Mouse (Mus musculus): ENCODE results near the gene Kmt5c. TPM values are rescaled to one million over a fixed set of nuclear protein-coding genes. Genes with fewer than 3 reads are reported as not detected.

The Kmt5c gene
- polyA plus RNA-seq, 2 experiments, result 37.8 to 78.7 TPM

DNA sequence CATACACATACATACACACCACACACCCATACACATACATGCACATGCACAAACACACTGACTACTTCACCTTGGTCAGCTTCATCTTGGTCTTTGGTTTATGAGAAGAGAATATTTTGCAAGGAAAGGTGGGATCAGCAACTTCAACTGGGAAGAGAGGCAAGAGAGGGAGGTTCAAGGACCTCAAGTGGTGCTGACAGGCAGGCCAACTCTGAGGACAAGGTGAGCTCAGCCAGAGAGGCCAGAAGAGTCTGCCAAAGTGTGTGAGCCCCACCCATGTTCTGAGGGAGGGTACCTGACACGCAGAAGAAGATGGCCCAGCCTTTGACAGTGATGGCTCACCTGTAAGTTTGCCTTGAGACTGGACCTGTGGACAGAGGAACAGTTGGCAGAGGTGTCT is 19.8 kb downstream of the Kmt5c start:
- ATAC-seq (ENCODE audit: insufficient read depth) (no peak), DNase-seq (ENCODE audit: low read depth in 3 of 3, low spot score in 3 of 3) (no peak)
- 19% methylated on average over 1 of the region's 1 CpGs for WGBS (ENCODE audit: insufficient replicate concordance)

DNA sequence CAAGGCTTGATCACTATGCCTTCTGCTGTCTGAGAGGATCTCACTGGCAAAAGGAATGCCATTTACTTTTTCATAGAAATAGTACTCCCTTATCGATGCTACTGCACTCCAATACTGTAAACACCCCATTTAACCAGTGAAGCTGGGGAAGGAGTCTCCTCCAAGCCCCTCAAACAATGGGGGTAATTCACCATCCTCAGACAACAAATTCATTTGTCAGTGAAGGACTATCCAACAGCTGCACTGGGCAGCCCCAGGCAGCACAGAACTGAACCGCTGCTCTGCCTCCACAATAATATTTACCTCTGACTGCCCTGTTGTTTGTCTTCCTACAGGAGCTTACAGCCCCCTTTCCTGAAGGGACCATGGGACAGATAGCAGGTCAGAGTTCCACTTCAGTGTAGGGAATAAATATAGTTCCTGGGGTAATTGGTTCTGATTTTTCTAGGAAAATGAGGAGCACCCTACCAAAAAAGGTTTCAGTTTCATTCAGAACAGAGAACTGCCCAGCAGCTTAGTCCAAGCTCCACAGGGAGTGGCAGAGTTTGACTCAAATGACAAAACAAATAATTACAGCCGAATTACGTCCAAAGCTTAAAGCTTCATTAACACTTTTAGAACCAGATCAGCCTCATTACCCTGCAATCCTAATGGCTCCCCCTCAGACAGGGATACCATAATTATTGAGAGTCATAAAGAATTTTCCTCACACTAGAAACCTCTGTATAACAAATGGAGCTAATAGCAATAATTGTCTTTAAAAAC is 25.2 kb downstream of the Kmt5c start:
- ATAC-seq (ENCODE audit: insufficient read depth), result no peak
- DNase-seq (ENCODE audit: low read depth in 3 of 3, low spot score in 3 of 3), result no peak
- H3K27ac ChIP-seq, result no peak overlapping the region

More for the DNA sequence above, 19.8 kb downstream of the Kmt5c start:
- Histone ChIP-seq H3K4me2 (ENCODE audit: low read depth) (no peak overlapping the region), H3K27me3 (ENCODE audit: control insufficient read depth, insufficient read depth, low read length) (no peaks in the 10 kb centered on the region), H3K9me3 (ENCODE audit: control insufficient read depth, low read length) (no peaks in the 10 kb centered on the region), H3K9ac (replicated peaks) (no peak overlapping the region), H3K36me3 (replicated peaks; ENCODE audit: control insufficient read depth, insufficient read depth, low read depth) (no peaks in the 10 kb centered on the region), H3K4me1 (replicated peaks; ENCODE audit: control insufficient read depth in 2 of 2, insufficient read depth in 2 of 2, low read length in 1 of 2) (no peaks in the 10 kb centered on the region), H3K27ac (no peak overlapping the region), H3K4me3 (ENCODE audit: insufficient read depth in 1 of 2, low read depth in 2 of 2, low read length in 2 of 2) (no peak overlapping the region)
- TF ChIP-seq EP300 (IDR thresholded peaks at IDR 0.05; ENCODE audit: low read depth) (no peak), CTCF (IDR thresholded peaks at IDR 0.05; ENCODE audit: low read depth) (no peak)

GRCm38 (mm10) chr7:4771202-4771601 is 31.3 kb downstream of the Kmt5c start, which contains the start of gene Fam71e2:
Gene Fam71e2 (minus strand): TSS chr7:4771302.
- no peak within 1 kb of the TSS for H3K9ac ChIP-seq (replicated peaks)
- DNase-seq (ENCODE audit: low read depth in 3 of 3, low spot score in 3 of 3) (no peak), ATAC-seq (ENCODE audit: insufficient read depth) (no peak)
- H3K4me2 ChIP-seq (ENCODE audit: low read depth), result no peak within 1 kb of the TSS
- no peak within 1 kb of the TSS for H3K27ac ChIP-seq
- no peaks in the 10 kb centered on the region for H3K9me3 ChIP-seq (ENCODE audit: control insufficient read depth, low read length)
- no peaks in the 10 kb centered on the region for H3K36me3 ChIP-seq (replicated peaks; ENCODE audit: control insufficient read depth, insufficient read depth, low read depth)
- peaks cover 25% of the 10 kb centered on the region for H3K27me3 ChIP-seq (ENCODE audit: control insufficient read depth, insufficient read depth, low read length)
- no peak for TF ChIP-seq EP300 (IDR thresholded peaks at IDR 0.05; ENCODE audit: low read depth)
- TF ChIP-seq CTCF (IDR thresholded peaks at IDR 0.05; ENCODE audit: low read depth), result no peak
- H3K4me1 ChIP-seq (replicated peaks; ENCODE audit: control insufficient read depth in 2 of 2, insufficient read depth in 2 of 2, low read length in 1 of 2), result no peaks in the 10 kb centered on the region
- no peak within 1 kb of the TSS for H3K4me3 ChIP-seq (ENCODE audit: insufficient read depth in 1 of 2, low read depth in 2 of 2, low read length in 2 of 2)
- WGBS (ENCODE audit: insufficient replicate concordance), result 39% methylated on average over 3 of the region's 5 CpGs

More for the DNA sequence above, 25.2 kb downstream of the Kmt5c start:
- Histone ChIP-seq H3K9me3 (ENCODE audit: control insufficient read depth, low read length) (no peaks in the 10 kb centered on the region), H3K4me3 (ENCODE audit: insufficient read depth in 1 of 2, low read depth in 2 of 2, low read length in 2 of 2) (no peak overlapping the region), H3K4me1 (replicated peaks; ENCODE audit: control insufficient read depth in 2 of 2, insufficient read depth in 2 of 2, low read length in 1 of 2) (no peaks in the 10 kb centered on the region), H3K9ac (replicated peaks) (no peak overlapping the region), H3K36me3 (replicated peaks; ENCODE audit: control insufficient read depth, insufficient read depth, low read depth) (no peaks in the 10 kb centered on the region), H3K27me3 (ENCODE audit: control insufficient read depth, insufficient read depth, low read length) (peaks cover 7% of the 10 kb centered on the region), H3K4me2 (ENCODE audit: low read depth) (no peak overlapping the region)
- TF ChIP-seq CTCF (IDR thresholded peaks at IDR 0.05; ENCODE audit: low read depth) (no peak), EP300 (IDR thresholded peaks at IDR 0.05; ENCODE audit: low read depth) (no peak)
- 25% methylated on average over 4 of the region's 4 CpGs for WGBS (ENCODE audit: insufficient replicate concordance)

DNA sequence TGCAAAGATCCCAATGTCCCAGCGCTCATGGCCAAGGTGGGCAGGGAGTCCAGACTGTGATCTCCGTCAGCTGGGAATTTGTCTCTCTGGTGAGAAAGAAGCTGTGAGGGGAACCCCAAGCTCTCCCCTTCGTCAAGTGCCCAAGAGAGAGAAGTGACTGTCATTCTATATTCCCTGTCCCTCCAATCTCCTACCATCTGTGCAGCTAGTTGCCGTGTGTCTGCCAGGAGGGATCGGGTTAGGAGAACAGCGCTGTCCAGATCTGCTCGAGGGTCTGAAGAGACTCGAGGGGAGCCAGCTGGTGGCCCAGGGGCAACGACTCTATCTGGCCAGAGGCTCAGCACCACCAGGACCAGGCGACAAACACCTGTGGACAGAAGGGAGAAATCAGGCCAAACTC is 36.2 kb downstream of the Kmt5c start:
- Histone ChIP-seq H3K9ac (replicated peaks) (no peak overlapping the region), H3K4me1 (replicated peaks; ENCODE audit: control insufficient read depth in 2 of 2, insufficient read depth in 2 of 2, low read length in 1 of 2) (no peaks in the 10 kb centered on the region), H3K4me2 (ENCODE audit: low read depth) (no peak overlapping the region), H3K4me3 (ENCODE audit: insufficient read depth in 1 of 2, low read depth in 2 of 2, low read length in 2 of 2) (no peak overlapping the region), H3K36me3 (replicated peaks; ENCODE audit: control insufficient read depth, insufficient read depth, low read depth) (no peaks in the 10 kb centered on the region), H3K27me3 (ENCODE audit: control insufficient read depth, insufficient read depth, low read length) (peaks cover 56% of the 10 kb centered on the region), H3K9me3 (ENCODE audit: control insufficient read depth, low read length) (no peaks in the 10 kb centered on the region), H3K27ac (no peak overlapping the region)
- TF ChIP-seq EP300 (IDR thresholded peaks at IDR 0.05; ENCODE audit: low read depth) (no peak), CTCF (IDR thresholded peaks at IDR 0.05; ENCODE audit: low read depth) (no peak)
- 37% methylated on average over 10 of the region's 10 CpGs for WGBS (ENCODE audit: insufficient replicate concordance)
- ATAC-seq (ENCODE audit: insufficient read depth), result no peak
- DNase-seq (ENCODE audit: low read depth in 3 of 3, low spot score in 3 of 3), result no peak

DNA sequence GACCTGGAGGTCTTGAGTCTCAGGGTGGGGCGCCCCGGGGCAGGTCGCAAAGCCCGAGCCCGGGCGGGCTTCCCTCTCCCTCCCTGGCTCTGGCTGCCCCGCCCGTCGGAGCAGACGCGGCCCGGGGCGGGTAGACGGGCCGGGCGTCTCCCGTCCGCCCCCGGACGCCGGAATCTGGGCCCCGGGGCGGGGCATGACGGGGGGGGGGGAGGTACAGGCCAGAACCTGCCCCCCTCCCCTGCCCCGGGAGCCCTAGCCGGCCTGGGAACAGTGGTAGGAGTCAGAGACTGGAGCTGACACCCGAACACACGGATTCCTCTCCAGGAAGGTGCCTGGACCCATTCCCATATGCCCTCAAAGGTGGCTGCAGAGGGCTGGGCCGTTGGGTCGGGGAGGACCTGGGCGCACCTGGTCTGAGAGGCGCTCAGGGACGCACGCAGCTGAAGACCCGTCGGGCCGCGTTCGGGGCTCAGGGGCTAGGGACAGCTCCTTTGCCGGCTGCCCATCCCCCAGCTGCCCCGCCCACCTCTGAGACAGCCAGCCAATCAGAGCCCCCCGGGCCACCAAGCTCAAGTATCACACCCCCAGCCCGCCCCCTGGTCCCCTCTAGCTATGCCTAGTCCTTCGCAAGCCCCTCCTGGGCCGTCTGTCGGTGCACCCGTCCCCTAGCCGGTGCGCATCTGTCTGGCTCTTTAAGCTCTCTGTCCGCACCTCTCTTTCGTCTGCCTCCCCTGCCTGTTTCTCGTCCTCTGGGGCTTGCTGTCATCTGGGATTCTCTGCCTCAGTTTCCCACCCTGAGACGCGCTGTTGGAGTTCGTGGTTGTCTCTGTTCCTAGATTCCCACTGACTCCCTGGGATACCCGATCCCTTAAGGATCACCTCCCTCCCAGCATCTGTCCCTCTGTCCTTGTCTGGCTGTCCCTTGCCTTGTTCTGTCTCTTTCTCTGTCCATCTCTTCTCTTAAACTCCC is 37.2 kb downstream of the Kmt5c start:
- peak overlapping the region; percentile 46 for H3K4me2 ChIP-seq (ENCODE audit: low read depth)
- no peaks in the 10 kb centered on the region for H3K9me3 ChIP-seq (ENCODE audit: control insufficient read depth, low read length)
- peaks cover 56% of the 10 kb centered on the region for H3K27me3 ChIP-seq (ENCODE audit: control insufficient read depth, insufficient read depth, low read length)
- TF ChIP-seq CTCF (IDR thresholded peaks at IDR 0.05; ENCODE audit: low read depth) (no peak), EP300 (IDR thresholded peaks at IDR 0.05; ENCODE audit: low read depth) (no peak)
- ATAC-seq (ENCODE audit: insufficient read depth), result peak; percentile 47
- H3K27ac ChIP-seq, result no peak overlapping the region
- H3K36me3 ChIP-seq (replicated peaks; ENCODE audit: control insufficient read depth, insufficient read depth, low read depth), result no peaks in the 10 kb centered on the region
- H3K4me3 ChIP-seq (ENCODE audit: insufficient read depth in 1 of 2, low read depth in 2 of 2, low read length in 2 of 2), result peak overlapping the region; percentile 14 to 20; a peak in 2 of 4 replicates
- no peak for DNase-seq (ENCODE audit: low read depth in 3 of 3, low spot score in 3 of 3)
- no peaks in the 10 kb centered on the region for H3K4me1 ChIP-seq (replicated peaks; ENCODE audit: control insufficient read depth in 2 of 2, insufficient read depth in 2 of 2, low read length in 1 of 2)
- WGBS (ENCODE audit: insufficient replicate concordance), result 2% methylated on average over 55 of the region's 56 CpGs
- H3K9ac ChIP-seq (replicated peaks), result no peak overlapping the region

Measured in liver, embryonic 14.5 days (tissue).